Mouse (Mus musculus) retina, adult 2 months (tissue): ENCODE data around the gene Zfp507.

Experiments
- DNase-seq: peaks from one replicate; pipeline ENCODE4 v3.0.0-alpha.2; 2012; ENCODE audit warnings: low read depth, low spot score

Zfp507 gene

GRCm38 (mm10) chr7:35738871-35739270 is 63.9 kb downstream of the Zfp507 start:
- DNase-seq = no peak

- DNase-seq = no peak
Measured at GRCm38 (mm10) chr7:35733313-35734050, 69.3 kb downstream of the Zfp507 start.

- no peak for DNase-seq
Measured at GRCm38 (mm10) chr7:35732585-35733059, 70.2 kb downstream of the Zfp507 start.

- DNase-seq = no peak
Measured at GRCm38 (mm10) chr7:35729621-35730031, 73.2 kb downstream of the Zfp507 start.

GRCm38 (mm10) chr7:35728376-35728775 is 74.4 kb downstream of the Zfp507 start:
- DNase-seq = no peak

- DNase-seq = no peak
Measured at GRCm38 (mm10) chr7:35723035-35723434, 79.8 kb downstream of the Zfp507 start.
